Mouse (Mus musculus) ES-E14 (cell line): Measurements from ENCODE around the gene Lcmt2. TPM values are rescaled to one million over a fixed set of nuclear protein-coding genes. Genes with fewer than 3 reads are reported as not detected.
"Not testable (repeated sequence)": the region's sequence is repeated elsewhere in the genome, so short reads cannot be mapped to it uniquely, and the experiment has no call there.

ENCODE experiments used
- DNase-seq: peaks from one replicate; pipeline ENCODE4 v3.0.0-alpha.2; 2013; ENCODE audit warnings: low read depth, low spot score
- H3K27ac ChIP-seq: 2 replicates; pipeline ENCODE4 v1.5.1; 2012; ENCODE audit warnings: low read depth, mild to moderate bottlenecking, low read length, moderate library complexity, mixed read lengths; ENCODE audit not compliant: poor library complexity, insufficient read depth, severe bottlenecking
- H3K36me3 ChIP-seq: 2 replicates; pipeline ENCODE4 v1.6.1; 2012; ENCODE audit warnings: mild to moderate bottlenecking, low read length, moderate library complexity, mixed read lengths; ENCODE audit not compliant: control insufficient read depth, poor library complexity, insufficient read depth, severe bottlenecking
- H3K4me1 ChIP-seq, 2 experiments: fragments of 150-350 bp in 1 of 2; sonication (generic) in 1 of 2; 2 replicates each; pipeline ENCODE4 v1.6.1; 2012; ENCODE audit warnings: low read length in 2 of 2, mild to moderate bottlenecking in 1 of 2, mixed read lengths in 1 of 2; ENCODE audit not compliant: control insufficient read depth in 2 of 2, insufficient read depth in 2 of 2, poor library complexity in 1 of 2
- H3K4me3 ChIP-seq, 2 experiments: fragments of 150-350 bp in 1 of 2; sonication (generic) in 1 of 2; 2 replicates each; pipeline ENCODE4 v1.5.1; 2012; ENCODE audit warnings: low read length in 2 of 2, low read depth in 1 of 2, mild to moderate bottlenecking in 1 of 2, mixed read lengths in 1 of 2; ENCODE audit not compliant: insufficient read depth in 1 of 2, poor library complexity in 1 of 2, severe bottlenecking in 1 of 2
- H3K9ac ChIP-seq: 2 replicates; pipeline ENCODE4 v1.6.1; 2012; ENCODE audit warnings: low read depth, mild to moderate bottlenecking, low read length, mixed read lengths; ENCODE audit not compliant: poor library complexity, insufficient read depth, severe bottlenecking
- H3K9me3 ChIP-seq: fragments of 150-350 bp; sonication (generic); 2 replicates; pipeline ENCODE4 v1.6.1; 2012; ENCODE audit warnings: low read depth, mild to moderate bottlenecking, low read length; ENCODE audit not compliant: control insufficient read depth, insufficient read depth
- CHD2 ChIP-seq: IDR thresholded peaks from 2 replicates; pipeline ENCODE4 v1.6.1; 2014; ENCODE audit warnings: mild to moderate bottlenecking, low read depth, low read length, inconsistent platforms
- HCFC1 ChIP-seq: IDR thresholded peaks from 2 replicates; pipeline ENCODE4 v1.6.1; 2012; ENCODE audit warnings: low read length, inconsistent platforms, borderline replicate concordance; ENCODE audit not compliant: insufficient read depth
- MAFK ChIP-seq: IDR thresholded peaks from 2 replicates; pipeline ENCODE4 v1.6.1; 2014; ENCODE audit warnings: mild to moderate bottlenecking, low read depth, low read length, inconsistent platforms; ENCODE audit not compliant: insufficient read depth
- ZC3H11A ChIP-seq: IDR thresholded peaks from 2 replicates; pipeline ENCODE4 v1.6.1; 2012; ENCODE audit warnings: low read depth, mild to moderate bottlenecking, inconsistent platforms, low read length, borderline replicate concordance
- ZNF384 ChIP-seq: IDR thresholded peaks from 2 replicates; pipeline ENCODE4 v1.6.1; 2012; ENCODE audit warnings: low read depth, low read length, inconsistent platforms
- in situ Hi-C, 2 experiments: fragments of 600-800 bp; cut with MboI; formaldehyde crosslinking; loops; one replicate each; pipeline ENCODE4 v1.15.1; 2025; ENCODE audit warnings: low sequenced_read_pairs in 2 of 2, inconsistent platforms in 1 of 2; ENCODE audit not compliant: unreplicated experiment in 2 of 2
- total RNA-seq: library from RNA; depleted of rRNA; stranded (reverse); fragments of 300-350 nt; gene quantifications from 2 replicates; pipeline ENCODE4 v1.2.3, GENCODE M21; 2012

The Lcmt2 gene
- total RNA-seq, 1 experiment = 12.5 TPM

DNA sequence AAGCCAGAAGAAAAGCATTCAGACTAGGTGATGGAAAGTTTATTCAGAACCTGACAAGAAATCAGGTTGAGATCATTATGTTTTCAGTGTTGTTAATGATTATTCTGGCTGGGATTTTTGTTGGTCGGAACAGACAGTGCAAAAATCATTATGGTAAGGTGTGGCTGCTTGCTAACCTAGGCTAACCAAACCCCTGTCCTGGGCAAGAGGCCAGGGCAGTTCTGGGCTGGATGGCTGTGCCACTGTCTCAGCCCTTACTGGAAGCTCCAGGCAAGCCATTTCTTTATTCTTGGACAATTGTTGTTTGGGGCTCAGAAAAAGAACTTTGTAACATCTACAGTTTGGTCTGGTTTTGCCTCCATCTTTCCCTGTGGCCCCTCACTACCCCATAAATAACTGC is 12.9 kb downstream of the Lcmt2 start:
- DNase-seq = no peak
- H3K4me3 ChIP-seq = no peak overlapping the region
- no peak overlapping the region for H3K27ac ChIP-seq
- in situ Hi-C loops = no loop called here
- H3K9me3 ChIP-seq = no peaks in the 10 kb centered on the region
- no peaks in the 10 kb centered on the region for H3K36me3 ChIP-seq
- no peak for TF ChIP-seq HCFC1
- TF ChIP-seq MAFK = no peak
- TF ChIP-seq ZNF384 = no peak
- TF ChIP-seq CHD2 = no peak
- no peak for TF ChIP-seq ZC3H11A
- H3K4me1 ChIP-seq = no peaks in the 10 kb centered on the region
- H3K9ac ChIP-seq = no peak overlapping the region

DNA sequence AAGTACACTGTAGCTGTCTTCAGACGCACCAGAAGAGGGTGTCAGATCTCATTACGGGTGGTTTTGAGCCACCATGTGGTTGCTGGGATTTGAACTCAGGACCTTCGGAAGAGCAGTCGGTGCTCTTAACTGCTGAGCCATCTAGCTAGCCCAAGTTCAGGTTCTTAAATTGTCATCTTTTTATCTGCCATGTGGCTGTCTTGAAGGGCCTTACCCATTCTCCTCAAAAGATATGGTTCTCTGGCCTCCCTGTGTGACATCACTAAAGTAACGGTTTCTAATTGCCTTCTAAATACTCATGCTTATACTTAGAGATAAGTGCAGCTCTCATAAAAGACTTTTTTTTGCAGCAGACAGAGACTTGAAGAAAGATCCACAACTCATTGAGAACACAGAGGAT is 14.2 kb downstream of the Lcmt2 start:
- H3K27ac ChIP-seq, H3K9ac ChIP-seq, in situ Hi-C loops, H3K4me1 ChIP-seq, H3K9me3 ChIP-seq, H3K36me3 ChIP-seq, H3K4me3 ChIP-seq, DNase-seq: not testable (repeated sequence)

DNA sequence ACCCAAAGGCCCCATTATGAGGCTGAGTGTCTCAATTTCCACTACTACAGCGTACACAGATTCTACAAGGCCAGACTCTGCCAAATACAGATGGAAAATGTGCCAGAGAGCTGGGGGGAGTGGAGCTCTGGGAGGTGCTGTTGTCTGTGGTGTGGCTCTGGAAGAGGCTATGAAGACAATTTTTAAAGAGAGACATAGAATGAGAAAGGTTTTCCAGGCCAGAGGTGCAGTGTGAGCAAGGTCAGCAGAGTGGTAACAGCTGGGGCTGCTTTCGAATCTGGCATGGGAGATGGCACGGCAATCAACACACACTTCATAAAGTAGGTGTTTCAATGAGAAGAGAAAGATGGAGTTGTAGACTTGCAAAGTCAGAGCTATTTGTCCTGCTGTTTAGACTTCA is 21.2 kb downstream of the Lcmt2 start:
- TF ChIP-seq ZC3H11A (no peak), HCFC1 (no peak)
- no peaks in the 10 kb centered on the region for H3K4me1 ChIP-seq
- H3K36me3 ChIP-seq = no peaks in the 10 kb centered on the region
- in situ Hi-C loops = no loop called here
- no peak overlapping the region for H3K9ac ChIP-seq
- DNase-seq = no peak
- H3K9me3 ChIP-seq = no peaks in the 10 kb centered on the region
- H3K27ac ChIP-seq = no peak overlapping the region
- no peak overlapping the region for H3K4me3 ChIP-seq

DNA sequence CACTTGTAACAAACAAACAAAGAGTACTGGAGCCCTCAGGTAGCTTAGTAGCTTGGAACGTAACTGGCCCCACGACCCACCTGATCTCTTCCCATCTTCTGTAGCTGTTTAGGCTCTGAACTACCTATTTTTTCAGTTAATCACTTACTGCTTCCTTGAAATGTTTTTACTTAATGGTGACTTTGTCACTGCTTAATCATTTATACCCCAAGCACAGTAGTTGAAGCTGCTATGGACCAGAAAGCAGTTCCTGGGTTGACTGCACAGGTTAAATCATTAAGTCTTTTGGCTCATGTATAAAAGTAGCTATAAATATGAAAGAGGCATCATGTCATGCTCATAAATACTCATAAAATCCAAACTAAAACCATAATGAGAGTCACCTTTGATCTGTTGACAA is 25.0 kb downstream of the Lcmt2 start:
- Histone ChIP-seq H3K4me3 (no peak overlapping the region), H3K27ac (no peak overlapping the region), H3K9me3 (no peaks in the 10 kb centered on the region), H3K36me3 (no peaks in the 10 kb centered on the region), H3K4me1 (no peaks in the 10 kb centered on the region), H3K9ac (no peak overlapping the region)
- DNase-seq = no peak
- in situ Hi-C loops = no loop called here
- no peak for TF ChIP-seq CHD2
- TF ChIP-seq HCFC1 = no peak
- no peak for TF ChIP-seq MAFK
- TF ChIP-seq ZNF384 = no peak
- TF ChIP-seq ZC3H11A = no peak

DNA sequence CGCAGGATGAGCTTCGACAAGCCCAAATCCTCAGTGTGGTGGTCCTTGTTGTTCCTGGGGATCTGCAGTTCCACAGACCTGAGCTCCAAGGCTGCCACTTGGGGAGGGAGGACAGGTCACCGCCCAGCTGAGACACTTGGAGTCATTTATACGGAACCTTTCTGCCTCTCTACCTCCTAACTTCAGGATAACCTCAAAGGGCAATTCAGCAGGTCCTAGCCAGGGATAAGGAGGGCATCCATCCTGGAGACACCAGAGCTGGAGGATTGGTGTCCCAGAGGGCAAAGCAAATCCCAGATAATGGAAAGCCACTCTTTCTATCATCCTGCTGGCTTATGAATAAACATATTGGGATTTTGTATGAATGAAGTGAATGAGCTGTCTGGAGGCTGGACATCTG is 30.8 kb downstream of the Lcmt2 start, which contains the start of gene Tgm7:
Gene Tgm7, minus strand, starts transcription at position 101 of the 400 bp plus-strand sequence.
- TF ChIP-seq HCFC1 (no peak), ZNF384 (no peak), CHD2 (no peak), ZC3H11A (no peak), MAFK (no peak)
- Histone ChIP-seq H3K4me1 (no peaks in the 10 kb centered on the region), H3K4me3 (no peak within 1 kb of the TSS), H3K27ac (no peak within 1 kb of the TSS), H3K9ac (no peak within 1 kb of the TSS), H3K36me3 (no peaks in the 10 kb centered on the region), H3K9me3 (no peaks in the 10 kb centered on the region)
- in situ Hi-C loops = no loop called here
- DNase-seq = no peak
